Mouse (Mus musculus): Measurements from ENCODE around the gene Rpusd2. TPM values are rescaled to one million over a fixed set of nuclear protein-coding genes. Genes with fewer than 3 reads are reported as not detected.
"Not testable (repeated sequence)": the region's sequence is repeated elsewhere in the genome, so short reads cannot be mapped to it uniquely, and the experiment has no call there.

The Rpusd2 gene
- total RNA-seq (2021): 1 to 10 TPM; 2.7 to 2.8 TPM
- long read RNA-seq, experiment 1, partial matches to known transcripts: 0 of 3 reads
- long read RNA-seq, experiment 1, other reads (novel, unspliced or antisense): 0 of 3 reads
- long read RNA-seq, experiment 2, partial matches to known transcripts: 0 of 3 reads
- long read RNA-seq, experiment 2, other reads (novel, unspliced or antisense): 0 of 3 reads

- peak; percentile 80 to 88 for DNase-seq
- intact Hi-C loops (cut with DNase I): loop anchor here (5.0 to 10.0 kb wide), 2 partner anchors 152 to 250 kb away; partner anchors contain the start of gene Vps18
Observed at GRCm38 (mm10) chr2:119034656-119035396, at the start of gene Rpusd2. Rpusd2 (plus strand) TSS chr2:119034790.

GRCm38 (mm10) chr2:118995490-118995889, 39.1 kb upstream of the Rpusd2 start:
- intact Hi-C loops (cut with DNase I): no loop called here
- DNase-seq: no peak

GRCm38 (mm10) chr2:118995919-118996797, 38.4 kb upstream of the Rpusd2 start:
- intact Hi-C loops (cut with DNase I): no loop called here

GRCm38 (mm10) chr2:118996798-118997105, 37.8 kb upstream of the Rpusd2 start:
- DNase-seq: no peak
- intact Hi-C loops (cut with DNase I): no loop called here

More at GRCm38 (mm10) chr2:118995919-118996797, 38.4 kb upstream of the Rpusd2 start:
- DNase-seq: no peak

GRCm38 (mm10) chr2:118998115-118998866, 36.3 kb upstream of the Rpusd2 start:
- intact Hi-C loops (cut with DNase I): no loop called here

GRCm38 (mm10) chr2:118999025-118999639, 35.5 kb upstream of the Rpusd2 start:
- no peak for DNase-seq
- intact Hi-C loops (cut with DNase I): no loop called here

More at GRCm38 (mm10) chr2:118998115-118998866, 36.3 kb upstream of the Rpusd2 start:
- DNase-seq: no peak

GRCm38 (mm10) chr2:119006886-119007285, 27.7 kb upstream of the Rpusd2 start:
- intact Hi-C loops (cut with DNase I): no loop called here
- DNase-seq: no peak

- intact Hi-C loops (cut with DNase I): no loop called here
- no peak for DNase-seq
Observed at GRCm38 (mm10) chr2:119009376-119009775, 25.2 kb upstream of the Rpusd2 start.

- DNase-seq: no peak
- intact Hi-C loops (cut with DNase I): no loop called here
Observed at GRCm38 (mm10) chr2:119014989-119015388, 19.6 kb upstream of the Rpusd2 start.

- DNase-seq: peak in 1 of 2 experiments; percentile 54
- intact Hi-C loops (cut with DNase I): no loop called here
Observed at GRCm38 (mm10) chr2:119015604-119016180, 18.9 kb upstream of the Rpusd2 start.

GRCm38 (mm10) chr2:119016312-119016711, 18.3 kb upstream of the Rpusd2 start:
- DNase-seq; intact Hi-C loops (cut with DNase I): not testable (repeated sequence)

- intact Hi-C loops (cut with DNase I): no loop called here
- no peak for DNase-seq
Observed at GRCm38 (mm10) chr2:119017647-119018046, 16.9 kb upstream of the Rpusd2 start.

GRCm38 (mm10) chr2:119018391-119019122, 16.0 kb upstream of the Rpusd2 start:
- intact Hi-C loops (cut with DNase I): no loop called here
- DNase-seq: peak; percentile 60 to 61

GRCm38 (mm10) chr2:119019131-119019530, 15.5 kb upstream of the Rpusd2 start:
- intact Hi-C loops (cut with DNase I): no loop called here
- no peak for DNase-seq

GRCm38 (mm10) chr2:119019538-119019937, 15.1 kb upstream of the Rpusd2 start:
- intact Hi-C loops (cut with DNase I): no loop called here
- no peak for DNase-seq

- no peak for DNase-seq
- intact Hi-C loops (cut with DNase I): no loop called here
Observed at GRCm38 (mm10) chr2:119023154-119023660, 11.4 kb upstream of the Rpusd2 start.

GRCm38 (mm10) chr2:119024536-119025238, 9.9 kb upstream of the Rpusd2 start:
- intact Hi-C loops (cut with DNase I): no loop called here
- no peak for DNase-seq

- no peak for DNase-seq
- intact Hi-C loops (cut with DNase I): no loop called here
Observed at GRCm38 (mm10) chr2:119025239-119025616, 9.4 kb upstream of the Rpusd2 start.
